Mouse (Mus musculus): ENCODE results near the gene Tmem175.
A peak's percentile ranks its signal among the peaks of the same experiment; 100 is the strongest.
"Not testable (repeated sequence)": the region's sequence is repeated elsewhere in the genome, so short reads cannot be mapped to it uniquely, and the experiment has no call there.

The Tmem175 gene

DNA sequence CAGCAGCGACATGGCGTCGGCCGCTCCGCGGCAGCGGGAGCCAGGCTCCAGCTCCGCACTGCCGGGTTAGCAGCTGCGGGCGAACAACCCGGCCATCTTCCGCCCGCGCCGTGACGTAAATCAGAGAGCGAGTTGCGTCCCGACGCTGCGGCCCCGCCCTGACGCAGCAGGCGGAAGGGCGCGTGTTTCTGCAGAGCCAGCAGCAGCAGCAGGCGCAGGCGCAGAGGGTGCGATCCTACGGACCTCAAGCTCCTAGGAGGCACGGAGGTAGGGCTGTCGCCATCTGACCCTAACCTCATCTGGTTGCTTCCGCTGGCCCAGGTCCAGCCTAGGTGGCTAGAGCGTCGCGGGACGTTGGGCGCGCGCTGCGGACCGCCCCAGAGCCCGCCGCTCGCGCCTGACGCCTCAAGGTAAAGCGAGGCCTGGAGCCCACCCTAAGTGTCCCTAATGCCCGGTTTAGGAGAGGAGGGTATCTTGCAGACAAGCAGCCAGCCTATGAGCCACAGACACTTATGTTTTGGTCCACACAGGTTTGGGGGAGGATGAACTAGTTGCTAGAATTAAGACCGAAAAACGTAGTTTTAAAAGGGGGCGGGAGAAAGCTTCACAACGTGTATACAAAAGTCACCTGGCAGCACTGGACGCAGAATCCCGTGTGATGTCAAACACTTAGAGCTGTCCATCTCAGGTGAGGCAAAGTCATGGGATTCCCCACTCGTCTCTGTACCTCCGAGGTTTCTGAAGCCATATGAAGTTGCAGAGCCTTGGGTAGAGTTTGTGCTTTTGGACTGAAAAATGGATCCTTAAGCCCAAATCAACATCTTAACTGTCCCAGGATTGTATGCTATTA lies at the start of gene Tmem175, which contains the start of gene Gak:
Gene Tmem175 (plus strand): TSS at position 137 of the 850 bp plus-strand sequence.
Gene Gak (minus strand): TSS at position 122 of the 850 bp plus-strand sequence.
- peak; percentile 71 for DNase-seq (ENCODE audit: low spot score)

DNA sequence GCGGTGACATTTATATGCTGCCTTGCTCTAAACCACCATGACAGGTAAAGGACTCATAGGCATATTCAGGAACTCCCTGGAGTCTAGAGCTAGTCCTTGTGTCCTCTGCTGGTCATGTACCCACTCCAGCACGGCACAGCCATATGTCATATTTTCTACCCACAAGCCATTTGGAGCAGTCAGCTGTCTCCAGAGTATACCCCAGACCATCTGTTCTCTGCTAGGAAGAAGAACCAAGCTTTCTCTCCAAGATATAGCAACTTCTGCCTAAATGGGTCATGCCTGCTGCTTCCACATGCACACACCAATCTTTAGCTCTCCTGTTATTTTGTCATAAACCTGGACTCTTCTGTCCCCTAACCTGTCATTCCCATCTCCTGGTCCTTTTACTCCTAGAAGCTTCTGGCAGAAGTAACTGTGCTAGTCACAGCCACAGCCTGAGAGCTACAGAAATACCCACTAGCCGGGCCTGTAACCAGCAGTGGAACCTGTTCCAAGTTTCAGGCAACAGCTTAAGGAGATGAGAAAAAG lies 48.1 kb upstream of the Tmem175 start:
- no peak for DNase-seq (ENCODE audit: low spot score)

DNA sequence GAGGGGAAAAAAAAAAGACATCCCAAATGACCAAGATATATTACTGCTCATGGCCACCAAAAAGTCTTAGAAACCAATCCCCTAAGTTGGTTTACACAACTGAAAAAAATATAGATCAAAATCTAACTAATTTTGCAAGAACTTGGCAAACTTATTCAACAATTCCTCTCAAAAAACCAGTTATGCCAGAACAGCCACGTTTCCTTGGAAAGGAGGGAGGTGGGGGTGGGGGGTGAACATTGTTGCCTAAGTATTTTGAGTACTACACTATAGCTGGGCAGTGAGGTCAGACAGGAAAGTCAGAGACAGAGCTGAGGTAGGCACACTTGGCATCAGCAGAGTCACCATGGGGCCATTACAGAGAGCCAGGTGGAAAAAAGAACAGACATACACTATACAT lies 29.6 kb upstream of the Tmem175 start:
- no peak for DNase-seq (ENCODE audit: low spot score)

DNA sequence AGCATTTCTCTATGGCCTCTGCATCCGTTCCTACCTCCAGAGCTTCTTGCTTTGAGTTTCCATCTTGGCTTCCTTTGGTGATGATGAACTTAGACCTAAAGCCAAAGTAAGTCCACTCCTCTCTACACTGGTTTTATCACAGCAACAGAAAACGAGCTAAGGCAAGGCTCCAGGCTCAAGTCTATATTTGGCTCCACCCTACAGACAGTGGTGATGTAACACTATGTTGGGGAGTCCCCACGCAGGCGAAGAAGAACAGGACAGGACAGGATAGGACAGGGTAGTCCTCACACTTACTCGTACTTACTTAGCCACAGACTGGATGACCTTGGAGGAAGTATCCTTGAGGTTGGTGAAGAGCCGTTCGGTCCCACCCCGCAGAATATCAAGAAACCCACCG lies 27.0 kb upstream of the Tmem175 start:
- DNase-seq (ENCODE audit: low spot score): no peak

DNA sequence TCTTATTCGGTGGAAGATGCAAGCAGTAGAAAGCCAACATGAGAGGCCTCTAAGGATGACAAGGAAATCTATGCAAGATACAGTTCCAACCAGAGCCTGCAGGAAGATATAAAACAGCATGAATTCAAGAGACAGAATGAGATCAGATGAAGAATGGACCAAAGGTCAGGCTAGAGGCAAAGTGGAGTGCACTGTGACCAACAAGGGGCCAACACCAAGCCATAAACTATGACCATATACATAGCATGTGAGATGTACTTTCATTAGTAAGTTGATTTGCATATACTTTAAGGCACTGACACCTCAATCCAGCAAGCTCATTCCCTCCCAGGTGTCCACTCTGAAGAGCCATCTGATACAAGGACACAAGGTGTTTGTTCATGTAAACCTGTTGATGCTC lies 19.1 kb upstream of the Tmem175 start:
- no peak for DNase-seq (ENCODE audit: low spot score)

DNA sequence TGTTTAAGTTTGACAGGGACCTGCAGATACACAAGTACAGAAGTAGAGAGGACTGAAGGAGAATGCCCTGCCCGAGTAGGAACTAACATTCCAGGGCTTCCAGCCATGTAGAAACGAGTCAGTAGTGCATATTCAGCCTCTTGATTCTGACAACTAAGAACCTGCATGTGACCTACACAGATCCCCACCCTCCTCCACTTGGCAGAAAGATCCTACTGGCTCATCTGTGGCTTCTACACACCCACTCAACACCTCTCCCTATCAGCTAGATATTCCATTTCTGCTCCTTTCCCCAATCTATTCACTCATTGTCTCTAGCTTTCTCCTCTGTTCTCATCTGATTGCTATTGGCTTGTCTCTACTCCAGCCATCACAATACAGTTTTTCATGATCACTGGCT lies 7.7 kb upstream of the Tmem175 start:
- DNase-seq (ENCODE audit: low spot score): no peak

DNA sequence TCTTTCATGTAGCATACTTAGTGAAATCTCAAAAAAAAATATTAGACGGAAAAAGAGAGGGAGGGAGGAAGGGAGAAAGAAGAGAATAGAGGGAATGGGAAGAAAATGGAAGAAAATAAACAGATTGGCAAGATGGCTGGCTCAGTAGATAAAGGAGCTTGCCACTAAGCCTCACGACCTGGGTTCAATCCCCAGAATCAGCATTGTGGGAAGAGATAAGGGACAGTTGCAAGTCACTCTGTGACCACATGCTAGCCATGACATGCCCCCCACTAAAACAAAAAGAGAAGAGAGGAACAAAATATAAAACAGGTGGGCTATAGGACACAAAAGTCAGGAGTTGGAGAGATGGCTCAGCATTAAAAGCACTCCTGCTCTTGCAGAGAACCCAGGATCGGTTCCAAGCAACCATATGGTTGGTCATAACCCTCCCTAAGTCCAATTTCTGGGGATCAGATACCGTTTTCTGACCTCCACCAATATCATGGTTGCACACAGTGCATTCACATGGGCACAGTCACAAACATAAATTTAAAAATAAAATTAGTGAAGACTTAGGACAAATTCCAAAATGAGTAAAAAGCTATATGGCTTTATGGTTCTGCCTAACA lies 3.4 kb upstream of the Tmem175 start:
- DNase-seq (ENCODE audit: low spot score): no peak

DNA sequence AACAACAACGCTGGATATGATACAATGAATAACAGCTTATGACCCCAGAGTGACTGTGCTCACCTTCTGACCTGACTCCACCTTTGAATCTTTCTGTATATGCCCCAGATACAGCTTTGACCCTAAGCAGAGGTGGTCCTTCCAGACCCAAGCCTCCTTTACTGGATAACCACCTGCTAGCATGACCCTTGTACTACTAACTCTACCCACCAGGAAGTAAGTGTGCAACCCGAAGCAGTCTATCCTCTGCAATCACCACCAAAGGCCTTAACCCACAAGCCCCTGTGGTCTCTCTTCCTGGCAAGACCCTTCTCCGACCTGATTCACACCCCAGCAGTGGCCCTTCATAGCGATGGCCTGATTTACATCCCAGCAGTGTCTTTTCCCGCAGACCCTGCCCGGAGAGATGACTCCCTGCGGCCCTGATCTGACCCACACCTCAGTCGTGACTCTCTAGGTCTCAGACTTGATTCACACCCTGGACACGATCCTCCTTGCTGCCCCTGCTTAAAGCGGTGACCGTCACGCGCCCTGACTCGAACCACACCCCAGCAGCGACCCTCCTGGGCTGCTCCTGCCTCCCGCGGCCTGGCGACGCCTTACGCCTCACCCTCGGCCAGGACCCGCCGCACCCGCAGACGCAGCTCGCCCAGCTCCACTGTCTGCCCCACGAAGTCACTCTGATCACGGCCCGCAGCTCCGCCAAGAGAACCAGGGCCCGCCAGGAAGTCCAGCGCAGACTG lies 508 bp upstream of the Tmem175 start:
- DNase-seq (ENCODE audit: low spot score): no peak

DNA sequence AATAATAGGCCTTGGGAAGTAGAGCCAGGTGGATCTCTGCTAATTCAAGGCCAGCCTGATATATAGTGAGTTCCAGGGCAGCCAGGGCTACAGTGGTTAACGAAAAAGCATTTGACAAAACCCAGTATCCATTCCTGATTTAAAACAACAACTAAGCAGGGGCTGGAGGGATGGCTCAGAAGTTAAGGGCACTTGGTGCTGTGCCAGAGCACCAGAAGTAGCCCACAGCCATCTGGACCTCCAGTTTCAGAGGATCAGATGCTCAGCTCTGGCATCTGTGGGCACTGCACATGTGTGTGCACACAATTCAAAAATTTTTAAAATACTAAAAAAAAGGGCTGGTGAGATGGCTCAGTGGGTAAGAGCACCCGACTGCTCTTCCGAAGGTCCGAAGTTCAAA lies 4.1 kb downstream of the Tmem175 start:
- no peak for DNase-seq (ENCODE audit: low spot score)

DNA sequence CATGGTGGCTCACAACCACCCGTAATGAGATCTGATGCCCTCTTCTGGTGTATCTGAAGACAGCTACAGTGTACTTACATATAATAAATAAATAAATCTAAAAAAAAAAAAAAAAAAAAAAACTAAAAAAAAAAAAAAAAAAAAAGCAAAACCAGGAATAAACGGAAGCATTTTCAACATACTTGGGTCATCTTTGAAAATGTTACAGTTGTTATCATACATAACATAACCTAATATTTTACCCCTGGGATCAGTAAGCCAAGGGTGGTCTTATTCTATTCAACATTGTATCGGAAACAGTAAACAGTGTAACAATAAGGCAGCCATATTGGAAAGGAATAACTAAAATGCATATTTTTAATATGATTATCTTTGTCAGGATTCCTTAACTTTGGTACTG lies 4.5 kb downstream of the Tmem175 start:
- not testable (repeated sequence) for DNase-seq (ENCODE audit: low spot score)

DNA sequence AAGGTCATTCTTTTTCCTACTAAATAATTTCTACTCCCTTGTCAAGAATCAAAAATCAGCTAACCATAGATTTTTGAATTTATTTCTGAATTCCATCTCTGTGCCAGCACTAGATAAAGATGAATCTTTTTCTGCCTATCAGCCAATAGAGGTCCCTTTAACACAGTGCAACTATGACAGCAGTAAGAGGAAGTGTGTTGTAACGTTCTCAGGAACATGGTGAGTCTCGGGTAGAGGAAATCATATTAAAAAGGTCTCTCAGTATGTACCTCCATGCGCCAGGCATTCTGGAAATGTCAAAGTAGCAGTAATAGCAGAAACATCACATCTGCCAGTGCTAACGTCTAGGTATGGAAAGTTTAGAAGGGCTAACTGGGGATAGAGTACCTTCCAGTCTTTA lies 6.6 kb downstream of the Tmem175 start:
- no peak for DNase-seq (ENCODE audit: low spot score)

DNA sequence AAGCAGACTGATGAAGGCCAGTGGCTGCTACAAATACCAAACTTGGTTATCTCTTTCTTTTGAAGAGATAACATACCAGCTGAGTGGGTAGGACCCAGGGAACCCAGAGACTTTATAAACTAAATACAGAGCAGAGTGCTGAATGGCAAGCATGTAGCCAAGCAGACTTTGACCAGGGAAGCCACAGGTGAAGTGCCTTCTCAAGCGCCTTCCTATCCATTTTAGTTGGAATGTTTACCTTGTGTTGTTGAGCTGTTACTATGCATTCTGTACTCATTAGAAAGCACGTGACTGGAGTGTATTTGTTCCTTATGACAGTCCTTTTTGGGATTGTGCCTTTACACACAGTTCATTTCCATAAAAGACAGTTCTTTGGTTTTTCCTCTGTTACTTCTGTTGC lies 14.1 kb downstream of the Tmem175 start:
- DNase-seq (ENCODE audit: low spot score): no peak

DNA sequence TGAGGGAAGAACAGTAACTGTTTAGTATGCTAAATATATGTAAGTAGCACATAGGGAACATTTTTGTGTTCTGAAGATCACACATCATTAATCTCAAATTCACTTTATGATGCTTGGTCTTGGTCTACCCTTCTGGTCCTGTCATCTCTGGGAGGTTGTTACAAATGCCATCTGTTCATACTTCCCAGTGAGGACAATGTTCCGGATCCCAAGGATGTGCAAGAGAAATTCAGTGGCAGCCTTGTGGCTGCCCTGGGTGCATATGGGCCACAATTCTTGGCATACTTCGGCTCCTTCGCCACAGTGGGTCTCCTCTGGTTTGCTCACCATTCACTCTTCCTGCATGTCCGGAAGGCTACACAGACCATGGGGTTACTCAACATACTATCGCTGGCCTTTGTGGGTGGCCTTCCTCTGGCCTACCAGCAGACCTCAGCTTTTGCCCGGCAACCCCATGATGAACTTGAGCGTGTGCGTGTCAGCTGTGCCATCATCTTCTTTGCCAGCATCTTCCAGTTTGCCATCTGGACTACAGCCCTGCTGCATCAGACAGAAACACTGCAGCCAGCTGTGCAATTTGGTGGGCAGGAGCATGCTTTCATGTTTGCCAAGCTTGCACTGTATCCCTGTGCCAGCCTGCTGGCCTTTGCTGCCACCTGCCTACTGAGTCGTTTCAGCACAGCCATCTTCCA lies 16.2 kb downstream of the Tmem175 start:
- DNase-seq (ENCODE audit: low spot score): no peak

DNA sequence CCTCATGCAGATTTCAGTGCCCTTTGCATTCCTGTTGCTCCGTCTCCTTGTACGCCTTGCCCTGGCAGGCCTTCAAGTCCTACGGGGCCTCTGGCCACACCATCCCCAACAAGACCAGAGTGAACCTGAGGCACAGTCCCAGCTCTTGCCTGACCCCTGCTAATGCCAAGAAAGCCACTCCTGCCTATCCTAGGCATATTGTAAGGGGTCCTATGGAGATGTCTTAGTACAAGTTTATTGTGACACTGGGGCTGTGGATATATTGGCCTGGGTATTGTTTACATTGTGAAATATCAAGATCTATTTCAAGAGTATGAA lies 16.7 kb downstream of the Tmem175 start:
- no peak for DNase-seq (ENCODE audit: low spot score)

DNA sequence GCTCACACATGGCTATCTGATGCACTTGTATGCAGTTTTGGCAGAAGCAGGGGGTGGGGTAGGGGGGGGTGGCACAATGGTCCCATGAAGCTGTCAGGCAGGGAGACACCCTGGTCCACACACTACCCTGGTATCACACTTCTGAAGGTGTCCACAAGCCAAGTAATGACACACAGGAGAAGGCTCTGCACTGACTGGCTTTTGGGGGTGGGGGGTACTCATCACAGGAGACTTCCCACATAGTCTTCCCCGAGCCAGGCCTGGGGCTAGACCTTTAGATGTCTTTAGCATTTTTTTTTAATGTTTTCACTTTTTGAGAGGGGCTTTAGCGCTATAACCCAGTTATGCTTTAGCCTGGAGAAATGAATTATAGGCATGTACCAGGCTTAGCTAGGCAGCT lies 17.7 kb downstream of the Tmem175 start:
- no peak for DNase-seq (ENCODE audit: low spot score)

DNA sequence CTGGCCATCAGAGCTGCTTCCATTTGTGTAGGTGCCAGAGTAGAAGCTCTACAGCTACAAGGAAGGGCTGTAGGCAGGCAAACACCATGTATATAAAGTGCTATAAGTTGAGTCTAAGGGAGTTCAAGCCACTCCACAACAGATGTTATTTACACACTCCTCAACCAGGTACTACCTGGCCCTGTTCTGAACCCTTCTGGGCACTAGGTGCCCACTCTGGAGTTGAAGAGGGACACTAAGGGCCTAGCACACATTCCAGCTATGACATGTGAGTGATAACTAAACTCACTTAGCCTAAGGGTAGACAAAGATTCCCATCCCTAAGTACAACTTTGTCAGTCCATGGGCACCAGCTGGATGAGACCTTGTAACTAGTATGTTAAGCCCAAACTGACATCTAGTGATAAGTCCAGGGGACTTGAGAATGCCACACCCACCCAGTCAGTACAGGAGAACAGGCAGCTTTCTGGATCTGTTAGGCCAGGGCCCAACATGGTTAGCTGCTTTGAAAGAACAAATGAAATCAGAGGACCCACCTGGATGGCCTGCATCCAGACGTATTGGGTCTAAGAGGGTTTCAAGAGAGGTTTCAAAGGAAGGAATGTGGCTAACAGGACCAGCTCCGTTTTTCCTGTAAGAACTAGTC lies 18.4 kb downstream of the Tmem175 start:
- DNase-seq (ENCODE audit: low spot score): no peak

DNA sequence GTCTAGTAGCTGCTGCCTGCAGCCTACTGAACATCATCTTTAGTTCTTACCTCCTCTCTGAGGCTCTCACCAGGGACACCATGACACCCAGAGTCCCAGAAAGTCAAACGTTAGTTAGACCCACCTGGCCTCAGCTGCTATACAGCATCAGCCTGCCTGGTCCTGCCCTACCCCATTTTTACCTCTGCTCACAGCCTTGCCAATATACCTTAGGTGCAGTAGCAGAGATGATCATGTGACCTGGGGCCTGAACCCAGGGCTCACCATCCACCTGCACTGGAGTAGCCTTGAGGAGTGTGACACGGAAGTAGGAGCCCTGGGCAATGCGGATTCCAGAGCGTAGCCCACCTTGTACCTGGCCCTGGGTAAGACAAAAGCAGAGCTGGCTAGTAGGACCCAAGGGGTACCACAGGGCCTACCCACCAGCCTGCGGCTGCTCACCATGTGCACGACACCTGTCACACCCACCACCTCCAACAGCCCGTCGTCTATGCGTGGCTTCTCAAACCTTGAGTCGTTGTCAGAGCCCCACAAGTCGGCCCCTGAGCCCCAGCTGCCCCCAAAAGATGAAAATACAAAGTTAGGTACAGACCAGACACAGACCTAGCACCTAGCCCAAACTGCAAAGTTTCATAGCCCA lies 19.5 kb downstream of the Tmem175 start:
- no peak for DNase-seq (ENCODE audit: low spot score)

DNA sequence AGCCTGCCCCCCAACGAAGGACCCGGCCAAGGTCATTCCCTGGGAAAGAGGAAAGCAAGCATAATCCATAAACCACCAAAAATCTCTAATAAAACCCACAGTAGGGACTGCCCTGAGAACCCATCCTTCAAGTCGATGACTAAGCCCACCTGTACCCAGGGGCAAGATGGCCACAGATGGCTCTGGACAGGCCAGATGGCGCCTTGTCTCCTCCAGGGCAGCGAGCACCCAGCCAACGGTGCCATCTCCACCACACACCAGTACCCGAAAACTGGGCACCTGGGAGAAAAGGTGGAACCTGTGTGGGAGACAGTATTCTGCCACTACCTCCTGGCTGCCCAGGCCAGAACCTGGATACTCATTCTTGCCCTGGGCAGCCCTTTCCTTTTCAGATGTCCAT lies 20.8 kb downstream of the Tmem175 start:
- no peak for DNase-seq (ENCODE audit: low spot score)

DNA sequence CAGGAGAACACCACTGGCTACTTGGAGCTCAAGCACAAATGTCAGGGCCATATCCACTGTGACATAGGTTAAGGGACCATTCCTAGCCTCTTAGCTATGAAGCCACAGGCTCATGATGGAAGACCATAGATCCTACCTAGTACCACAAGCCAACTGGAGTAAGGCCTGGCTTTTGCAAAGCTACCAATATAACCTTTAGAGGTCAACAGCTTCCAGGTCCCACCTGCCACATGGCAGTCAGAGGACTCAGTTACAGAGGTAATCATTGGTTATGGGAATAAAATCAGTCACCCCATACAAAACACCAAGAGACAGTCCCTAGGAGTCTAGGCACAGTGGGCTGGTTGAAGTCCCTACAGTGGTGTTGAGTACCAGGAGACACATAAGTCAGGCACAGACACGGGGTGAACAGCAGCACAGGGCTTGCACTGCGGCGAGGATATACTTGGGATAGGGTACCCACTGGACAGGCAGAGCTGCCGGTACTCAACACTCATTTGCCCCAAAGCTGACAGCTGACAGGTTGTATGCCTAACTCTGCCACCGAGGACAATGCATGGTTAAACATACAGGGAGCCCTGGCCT lies 21.7 kb downstream of the Tmem175 start:
- no peak for DNase-seq (ENCODE audit: low spot score)

DNA sequence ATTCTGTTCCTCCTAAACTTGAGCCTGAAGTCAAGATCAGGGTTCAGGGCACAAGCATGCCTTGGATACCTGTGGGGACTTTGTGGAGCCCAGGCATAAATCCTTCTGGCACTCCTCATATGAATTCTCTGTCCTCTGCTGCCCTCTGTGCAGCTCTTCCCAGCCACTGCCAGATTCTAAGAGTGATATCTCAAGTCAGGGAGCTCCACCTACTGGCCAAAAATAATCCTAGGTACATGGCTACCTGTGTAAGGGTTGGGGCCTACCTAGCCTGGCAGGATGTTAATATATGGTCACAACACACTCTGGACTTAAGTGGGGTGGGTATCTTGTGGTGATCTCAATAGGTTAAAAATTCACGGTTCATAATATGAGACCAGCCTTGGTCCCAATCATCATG lies 22.3 kb downstream of the Tmem175 start:
- no peak for DNase-seq (ENCODE audit: low spot score)

DNA sequence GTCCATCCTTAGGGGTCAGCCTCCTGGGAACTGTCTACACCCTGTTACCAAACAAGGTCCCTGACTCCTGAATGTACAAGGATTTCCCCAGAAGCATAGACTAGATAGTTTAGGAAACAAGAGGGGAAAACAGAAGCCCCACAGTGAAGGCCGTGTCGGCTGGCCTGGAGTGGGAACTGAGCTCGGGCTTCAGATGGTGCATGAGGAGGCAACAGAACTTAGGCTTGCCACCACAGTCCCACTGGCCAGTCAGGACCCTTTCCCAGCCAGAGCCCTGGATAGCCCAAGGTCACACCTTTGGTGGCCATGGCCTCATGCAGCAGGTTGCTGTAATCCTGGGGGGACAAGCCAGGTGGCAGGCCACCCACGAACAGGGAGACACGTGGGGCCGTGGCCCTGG lies 23.8 kb downstream of the Tmem175 start:
- DNase-seq (ENCODE audit: low spot score): no peak
